Mouse (Mus musculus) cerebellum, adult (tissue): Measurements from ENCODE around the gene Flrt3.

Experiments used
- ATAC-seq: cut with Nextera tagmentation; 2 replicates; pipeline ENCODE4 v1.9.2; 2017; ENCODE audit warnings: mild to moderate bottlenecking, moderate library complexity, mixed read lengths; ENCODE audit not compliant: insufficient number of reproducible peaks, low FRiP score, low TSS enrichment

The Flrt3 gene

DNA sequence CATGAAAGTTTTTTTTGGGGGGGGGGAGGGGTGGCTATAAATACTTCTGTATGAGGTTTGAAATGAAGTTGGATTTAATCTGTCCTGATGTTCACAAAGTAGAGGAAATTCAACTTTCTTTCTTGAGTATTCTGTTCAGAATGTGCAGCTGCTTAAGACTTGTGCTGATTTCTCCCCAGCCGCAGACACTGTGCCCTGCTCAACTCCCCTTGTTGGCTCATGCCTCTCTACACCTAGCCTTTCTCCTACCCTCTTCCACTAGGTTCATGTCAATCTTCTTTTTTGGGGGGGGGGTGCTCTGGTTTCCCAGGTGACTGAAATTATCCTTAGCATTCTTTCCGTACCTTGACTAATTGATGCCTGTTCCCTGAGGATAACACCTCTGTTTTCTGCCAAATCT is 17.3 kb downstream of the Flrt3 start:
- no peak for ATAC-seq

GRCm38 (mm10) chr2:140653481-140653880 is 17.8 kb downstream of the Flrt3 start:
- ATAC-seq, result no peak

- no peak for ATAC-seq
Observed at GRCm38 (mm10) chr2:140621730-140622337, 49.4 kb downstream of the Flrt3 start.

- no peak for ATAC-seq
Observed at GRCm38 (mm10) chr2:140615451-140615850, 55.8 kb downstream of the Flrt3 start.
